Mouse (Mus musculus): Measurements from ENCODE around the gene Cop1. TPM values are rescaled to one million over a fixed set of nuclear protein-coding genes. Genes with fewer than 3 reads are reported as not detected.
A peak's percentile ranks its signal among the peaks of the same experiment; 100 is the strongest.
"Not testable (repeated sequence)": the region's sequence is repeated elsewhere in the genome, so short reads cannot be mapped to it uniquely, and the experiment has no call there.

Cop1 gene
- polyA plus RNA-seq, 1 experiment from 2014 or later, result 34.6 TPM

- peak overlapping the region; percentile 78 for H3K4me2 ChIP-seq (ENCODE audit: low read length)
- WGBS, result 0% methylated on average over 25 of the region's 47 CpGs
- H3K27me3 ChIP-seq (replicated peaks; ENCODE audit: control insufficient read depth, insufficient read depth, low read length); H3K9me3 ChIP-seq (replicated peaks; ENCODE audit: control insufficient read depth, low read length); H3K36me3 ChIP-seq (ENCODE audit: control insufficient read depth, insufficient read depth, low read length); H3K27ac ChIP-seq (ENCODE audit: low read depth, low read length): not testable (repeated sequence)
- H3K4me1 ChIP-seq (ENCODE audit: control insufficient read depth, insufficient read depth, low read length), result peaks cover 18% of the 10 kb centered on the region
- H3K4me3 ChIP-seq (ENCODE audit: low read depth, low read length), result peak overlapping the region; percentile 68
- H3K9ac ChIP-seq (ENCODE audit: low read length), result peak overlapping the region; percentile 82
- peak; percentile 64 for ATAC-seq
- DNase-seq (ENCODE audit: low spot score), result peak; percentile 22
These were observed 597 bp downstream of the Cop1 start for GRCm38 (mm10) chr1:159232572-159233261.

GRCm38 (mm10) chr1:159233426-159233825 lies 1.3 kb downstream of the Cop1 start:
- Histone ChIP-seq H3K9ac (ENCODE audit: low read length) (peak overlapping the region; percentile 82; the same call in 1 of the 2 replicates), H3K27me3 (replicated peaks; ENCODE audit: control insufficient read depth, insufficient read depth, low read length) (no peaks in the 10 kb centered on the region), H3K4me1 (ENCODE audit: control insufficient read depth, insufficient read depth, low read length) (peaks cover 18% of the 10 kb centered on the region), H3K4me3 (ENCODE audit: low read depth, low read length) (peak overlapping the region; percentile 68), H3K9me3 (replicated peaks; ENCODE audit: control insufficient read depth, low read length) (no peaks in the 10 kb centered on the region), H3K4me2 (ENCODE audit: low read length) (peak overlapping the region; percentile 78), H3K36me3 (ENCODE audit: control insufficient read depth, insufficient read depth, low read length) (no peaks in the 10 kb centered on the region), H3K27ac (ENCODE audit: low read depth, low read length) (no peak overlapping the region)
- no peak for ATAC-seq
- 32% methylated on average over 5 of the region's 5 CpGs for WGBS
- DNase-seq (ENCODE audit: low spot score), result peak; percentile 25

- no peak overlapping the region for H3K4me3 ChIP-seq (ENCODE audit: low read depth, low read length)
- H3K27me3 ChIP-seq (replicated peaks; ENCODE audit: control insufficient read depth, insufficient read depth, low read length), result no peaks in the 10 kb centered on the region
- 65% methylated on average over 2 of the region's 2 CpGs for WGBS
- DNase-seq (ENCODE audit: low spot score), result no peak
- H3K36me3 ChIP-seq (ENCODE audit: control insufficient read depth, insufficient read depth, low read length), result no peaks in the 10 kb centered on the region
- no peak overlapping the region for H3K27ac ChIP-seq (ENCODE audit: low read depth, low read length)
- ATAC-seq, result no peak
- peak overlapping the region; percentile 78 for H3K4me2 ChIP-seq (ENCODE audit: low read length)
- peaks cover 18% of the 10 kb centered on the region for H3K4me1 ChIP-seq (ENCODE audit: control insufficient read depth, insufficient read depth, low read length)
- H3K9ac ChIP-seq (ENCODE audit: low read length), result no peak overlapping the region
- H3K9me3 ChIP-seq (replicated peaks; ENCODE audit: control insufficient read depth, low read length), result no peaks in the 10 kb centered on the region
These were observed 2.4 kb downstream of the Cop1 start for GRCm38 (mm10) chr1:159234496-159234895.

- ATAC-seq, result no peak
- DNase-seq (ENCODE audit: low spot score), result no peak
- Histone ChIP-seq H3K27me3 (replicated peaks; ENCODE audit: control insufficient read depth, insufficient read depth, low read length) (no peaks in the 10 kb centered on the region), H3K4me3 (ENCODE audit: low read depth, low read length) (no peak overlapping the region), H3K4me2 (ENCODE audit: low read length) (no peak overlapping the region), H3K27ac (ENCODE audit: low read depth, low read length) (no peak overlapping the region), H3K4me1 (ENCODE audit: control insufficient read depth, insufficient read depth, low read length) (peaks cover 18% of the 10 kb centered on the region), H3K9me3 (replicated peaks; ENCODE audit: control insufficient read depth, low read length) (no peaks in the 10 kb centered on the region), H3K9ac (ENCODE audit: low read length) (no peak overlapping the region), H3K36me3 (ENCODE audit: control insufficient read depth, insufficient read depth, low read length) (0 out of 2 replicates have a peak, but pooled peaks cover 6% of the 10 kb centered on the region)
- 88% methylated on average over 2 of the region's 2 CpGs for WGBS
These were observed 3.6 kb downstream of the Cop1 start for GRCm38 (mm10) chr1:159235674-159236073.

- no peak for DNase-seq (ENCODE audit: low spot score)
- no peak for ATAC-seq
- Histone ChIP-seq H3K9ac (ENCODE audit: low read length) (no peak overlapping the region), H3K36me3 (ENCODE audit: control insufficient read depth, insufficient read depth, low read length) (0 out of 2 replicates have a peak, but pooled peaks cover 8% of the 10 kb centered on the region), H3K4me1 (ENCODE audit: control insufficient read depth, insufficient read depth, low read length) (peaks cover 18% of the 10 kb centered on the region), H3K4me2 (ENCODE audit: low read length) (no peak overlapping the region), H3K27me3 (replicated peaks; ENCODE audit: control insufficient read depth, insufficient read depth, low read length) (no peaks in the 10 kb centered on the region), H3K4me3 (ENCODE audit: low read depth, low read length) (no peak overlapping the region), H3K27ac (ENCODE audit: low read depth, low read length) (no peak overlapping the region), H3K9me3 (replicated peaks; ENCODE audit: control insufficient read depth, low read length) (no peaks in the 10 kb centered on the region)
- WGBS, result 80% methylated on average over 6 of the region's 6 CpGs
These were observed 6.0 kb downstream of the Cop1 start for GRCm38 (mm10) chr1:159238147-159238546.

- Histone ChIP-seq H3K36me3 (ENCODE audit: control insufficient read depth, insufficient read depth, low read length) (peaks cover 29% of the 10 kb centered on the region), H3K4me1 (ENCODE audit: control insufficient read depth, insufficient read depth, low read length) (no peaks in the 10 kb centered on the region), H3K27ac (ENCODE audit: low read depth, low read length) (no peak overlapping the region), H3K27me3 (replicated peaks; ENCODE audit: control insufficient read depth, insufficient read depth, low read length) (no peaks in the 10 kb centered on the region), H3K9ac (ENCODE audit: low read length) (no peak overlapping the region), H3K9me3 (replicated peaks; ENCODE audit: control insufficient read depth, low read length) (no peaks in the 10 kb centered on the region), H3K4me3 (ENCODE audit: low read depth, low read length) (no peak overlapping the region), H3K4me2 (ENCODE audit: low read length) (no peak overlapping the region)
- 93% methylated on average over 2 of the region's 2 CpGs for WGBS
- DNase-seq (ENCODE audit: low spot score) (no peak), ATAC-seq (no peak)
These were observed 18.2 kb downstream of the Cop1 start for GRCm38 (mm10) chr1:159250320-159250719.

GRCm38 (mm10) chr1:159253078-159253477 lies 21.0 kb downstream of the Cop1 start:
- 93% methylated on average over 2 of the region's 2 CpGs for WGBS
- H3K9ac ChIP-seq (ENCODE audit: low read length), result no peak overlapping the region
- no peak for ATAC-seq

GRCm38 (mm10) chr1:159254906-159255685 lies 23.0 kb downstream of the Cop1 start:
- ATAC-seq, result no peak

More at GRCm38 (mm10) chr1:159253078-159253477, 21.0 kb downstream of the Cop1 start:
- Histone ChIP-seq H3K27me3 (replicated peaks; ENCODE audit: control insufficient read depth, insufficient read depth, low read length) (no peaks in the 10 kb centered on the region), H3K4me2 (ENCODE audit: low read length) (no peak overlapping the region), H3K27ac (ENCODE audit: low read depth, low read length) (no peak overlapping the region), H3K4me1 (ENCODE audit: control insufficient read depth, insufficient read depth, low read length) (no peaks in the 10 kb centered on the region), H3K36me3 (ENCODE audit: control insufficient read depth, insufficient read depth, low read length) (peaks cover 35% of the 10 kb centered on the region), H3K9me3 (replicated peaks; ENCODE audit: control insufficient read depth, low read length) (no peaks in the 10 kb centered on the region), H3K4me3 (ENCODE audit: low read depth, low read length) (no peak overlapping the region)
- no peak for DNase-seq (ENCODE audit: low spot score)

GRCm38 (mm10) chr1:159256543-159256942 lies 24.4 kb downstream of the Cop1 start:
- Histone ChIP-seq H3K27me3 (replicated peaks; ENCODE audit: control insufficient read depth, insufficient read depth, low read length) (no peaks in the 10 kb centered on the region), H3K4me3 (ENCODE audit: low read depth, low read length) (no peak overlapping the region), H3K9me3 (replicated peaks; ENCODE audit: control insufficient read depth, low read length) (no peaks in the 10 kb centered on the region), H3K9ac (ENCODE audit: low read length) (no peak overlapping the region), H3K36me3 (ENCODE audit: control insufficient read depth, insufficient read depth, low read length) (peaks cover 33% of the 10 kb centered on the region), H3K27ac (ENCODE audit: low read depth, low read length) (no peak overlapping the region), H3K4me1 (ENCODE audit: control insufficient read depth, insufficient read depth, low read length) (no peaks in the 10 kb centered on the region), H3K4me2 (ENCODE audit: low read length) (no peak overlapping the region)
- WGBS, result 95% methylated on average over 1 of the region's 1 CpGs
- ATAC-seq (no peak), DNase-seq (ENCODE audit: low spot score) (no peak)

More at GRCm38 (mm10) chr1:159254906-159255685, 23.0 kb downstream of the Cop1 start:
- no peak for DNase-seq (ENCODE audit: low spot score)
- Histone ChIP-seq H3K27me3 (replicated peaks; ENCODE audit: control insufficient read depth, insufficient read depth, low read length) (no peaks in the 10 kb centered on the region), H3K4me2 (ENCODE audit: low read length) (no peak overlapping the region), H3K36me3 (ENCODE audit: control insufficient read depth, insufficient read depth, low read length) (peaks cover 37% of the 10 kb centered on the region), H3K27ac (ENCODE audit: low read depth, low read length) (no peak overlapping the region), H3K9ac (ENCODE audit: low read length) (no peak overlapping the region), H3K4me1 (ENCODE audit: control insufficient read depth, insufficient read depth, low read length) (no peaks in the 10 kb centered on the region), H3K4me3 (ENCODE audit: low read depth, low read length) (no peak overlapping the region), H3K9me3 (replicated peaks; ENCODE audit: control insufficient read depth, low read length) (no peaks in the 10 kb centered on the region)
- WGBS, result 82% methylated on average over 5 of the region's 5 CpGs
